Mouse (Mus musculus): ENCODE data around the gene Cavin2. TPM values are rescaled to one million over a fixed set of nuclear protein-coding genes. Genes with fewer than 3 reads are reported as not detected.

Cavin2 gene
- polyA plus RNA-seq, 1 experiment, result 8.3 TPM

DNA sequence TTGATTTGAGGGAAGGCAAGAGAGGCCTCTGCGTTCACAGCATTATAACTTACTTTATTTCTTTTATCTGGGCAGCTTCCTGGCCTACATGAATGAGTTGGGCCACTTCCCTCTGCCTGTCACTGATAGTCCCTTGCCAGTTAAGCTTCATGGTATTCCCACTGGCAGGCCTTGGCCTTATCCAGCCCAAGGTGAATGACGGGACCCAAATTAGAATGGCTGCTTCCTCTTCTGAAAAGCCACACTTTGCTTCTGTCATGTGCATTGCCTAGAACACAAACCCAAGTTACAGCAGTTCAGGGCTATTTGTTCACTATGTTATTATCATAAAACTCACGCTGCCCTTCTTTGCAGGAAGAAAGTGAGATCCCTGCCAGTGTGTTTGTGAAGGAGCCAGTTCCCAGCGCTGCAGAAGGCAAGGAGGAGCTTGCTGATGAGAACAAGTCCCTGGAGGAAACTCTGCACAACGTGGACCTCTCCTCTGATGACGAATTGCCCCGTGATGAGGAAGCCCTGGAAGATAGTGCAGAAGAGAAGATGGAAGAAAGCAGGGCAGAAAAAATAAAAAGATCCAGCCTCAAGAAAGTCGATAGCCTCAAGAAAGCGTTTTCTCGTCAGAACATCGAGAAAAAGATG is 11.5 kb downstream of the Cavin2 start:
- no peak for DNase-seq (ENCODE audit: extremely low spot score in 1 of 2, low spot score in 1 of 2)

DNA sequence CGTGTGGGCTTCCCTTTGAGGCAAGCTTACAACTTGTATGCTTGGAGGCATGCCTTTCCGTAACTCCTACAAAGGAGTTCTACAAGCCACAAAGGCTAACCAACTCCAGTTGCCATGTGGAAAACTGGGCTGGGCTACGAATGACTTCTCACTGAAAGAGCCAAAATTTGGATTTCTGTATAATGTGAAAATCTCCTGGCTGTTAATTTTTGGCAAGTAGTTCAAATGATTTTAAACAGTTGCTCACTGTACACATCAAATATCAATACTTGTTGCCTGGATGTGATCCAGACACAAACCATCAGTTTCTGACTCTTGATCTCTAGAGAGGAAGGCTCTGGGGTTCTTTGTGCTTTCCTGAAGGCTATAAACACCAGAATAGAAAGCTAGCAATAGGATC is 18.1 kb downstream of the Cavin2 start:
- no peak for DNase-seq (ENCODE audit: extremely low spot score in 1 of 2, low spot score in 1 of 2)

DNA sequence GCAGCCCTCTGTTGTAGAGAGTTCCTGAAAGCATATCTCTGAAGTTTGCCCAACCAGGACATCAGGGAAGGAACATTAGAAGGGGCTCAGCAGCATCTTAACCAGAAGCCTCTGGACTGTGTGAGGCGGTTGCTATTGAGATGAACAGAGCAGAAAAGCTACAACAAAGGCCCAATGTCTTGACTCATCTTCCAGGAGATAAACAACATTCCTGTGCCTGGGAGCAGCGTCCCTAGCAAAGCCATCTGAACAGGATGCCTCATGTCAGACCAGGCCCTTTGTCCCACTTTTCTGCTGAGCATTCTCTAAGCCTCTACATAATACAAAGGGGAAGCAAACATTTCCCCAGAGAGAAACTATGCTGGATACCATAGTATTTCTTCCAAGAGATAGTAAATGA is 26.6 kb downstream of the Cavin2 start:
- DNase-seq (ENCODE audit: extremely low spot score in 1 of 2, low spot score in 1 of 2), result no peak

DNA sequence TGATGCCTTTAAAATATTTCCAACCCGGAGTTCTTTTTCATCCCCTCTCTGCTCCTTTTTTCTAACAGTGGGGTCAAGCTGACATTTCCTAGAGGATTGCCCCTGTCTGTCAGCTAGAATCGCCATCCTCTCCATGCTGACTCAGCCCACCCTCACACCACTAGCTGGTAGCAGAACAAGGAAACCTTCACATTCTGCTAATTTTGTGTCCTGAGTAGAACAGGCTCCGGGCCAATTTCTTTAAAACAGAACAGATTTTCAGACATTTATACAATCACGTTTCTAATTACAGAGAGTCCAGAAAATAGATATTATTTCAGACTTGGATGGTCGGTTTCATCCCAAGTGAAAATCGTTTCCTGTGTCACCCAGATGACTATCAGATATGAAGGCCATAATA is 34.6 kb downstream of the Cavin2 start:
- peak in 1 of 2 experiments; percentile 34 for DNase-seq (ENCODE audit: extremely low spot score in 1 of 2, low spot score in 1 of 2)

DNA sequence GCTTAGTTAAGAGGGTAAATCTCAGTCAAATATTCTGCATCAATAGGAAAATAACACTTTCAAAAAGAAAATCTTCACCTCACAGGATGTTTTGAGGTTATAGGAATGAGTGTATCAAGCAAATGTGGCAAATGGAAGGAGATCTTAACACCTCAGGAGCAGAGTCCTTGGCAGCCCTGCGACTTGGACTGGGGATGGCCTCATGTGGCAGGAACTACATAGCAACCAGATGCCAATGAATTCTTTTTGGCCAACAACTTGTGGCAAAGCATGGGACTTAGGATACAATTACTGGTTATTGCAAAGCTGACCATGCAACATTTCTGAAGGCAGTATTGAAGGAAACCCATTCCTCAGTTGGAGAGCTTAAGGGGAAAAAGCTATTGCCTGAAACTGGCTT is 39.6 kb downstream of the Cavin2 start:
- no peak for DNase-seq (ENCODE audit: extremely low spot score in 1 of 2, low spot score in 1 of 2)

DNA sequence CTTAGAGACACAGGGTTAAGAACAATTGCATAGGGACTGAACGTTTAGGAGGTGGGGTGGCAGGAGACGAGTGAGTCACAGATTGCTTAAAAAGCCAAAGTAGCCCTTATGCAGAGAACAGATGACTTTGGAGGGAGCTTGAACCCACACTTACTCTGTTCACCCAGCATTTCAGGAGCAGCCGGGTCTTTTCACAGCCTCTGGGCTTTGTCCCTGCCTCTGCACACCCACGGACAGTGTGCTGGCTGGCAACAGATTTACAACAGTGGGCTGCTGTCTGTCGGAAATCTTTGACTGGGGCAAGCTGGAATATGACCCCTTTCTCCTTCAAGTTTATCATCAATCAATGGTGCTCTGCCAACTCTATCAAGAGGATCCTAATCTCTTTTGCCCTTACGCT is 44.1 kb downstream of the Cavin2 start:
- DNase-seq (ENCODE audit: extremely low spot score in 1 of 2, low spot score in 1 of 2), result peak in 1 of 2 experiments; percentile 30

DNA sequence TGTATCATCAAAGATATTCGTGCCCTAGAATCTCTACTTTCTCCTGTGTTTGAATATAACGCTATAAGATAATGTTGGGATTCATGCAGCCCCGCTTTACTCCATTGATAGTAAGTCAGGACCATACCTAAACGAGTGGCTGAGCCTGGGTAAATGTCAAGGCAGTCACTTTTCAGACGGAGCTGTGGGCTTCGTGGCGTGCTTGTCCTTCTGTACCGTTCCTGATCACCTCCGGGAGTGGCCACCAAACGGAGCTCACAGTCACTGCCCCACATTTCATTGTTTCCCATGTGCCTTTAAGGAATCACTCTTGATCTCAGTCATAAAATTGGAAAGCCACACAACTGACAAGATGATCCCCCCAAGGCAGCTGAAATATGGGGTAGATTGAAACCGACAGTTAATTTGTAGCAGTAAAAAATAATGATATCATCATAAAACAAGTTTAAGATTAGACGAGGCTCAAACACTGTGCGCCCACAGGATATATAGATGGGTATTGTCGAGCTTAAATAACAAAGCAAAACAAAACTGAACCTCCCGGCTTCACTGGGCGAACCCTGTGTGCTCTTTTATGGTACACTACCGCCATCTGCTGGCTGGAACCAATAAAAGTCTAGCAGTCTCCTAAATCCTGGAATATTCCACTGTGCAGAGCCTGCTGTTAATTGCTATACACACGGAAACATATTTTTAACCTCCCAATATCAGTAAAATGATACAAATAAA is 44.8 kb downstream of the Cavin2 start:
- DNase-seq (ENCODE audit: extremely low spot score in 1 of 2, low spot score in 1 of 2), result peak; percentile 79 to 96

DNA sequence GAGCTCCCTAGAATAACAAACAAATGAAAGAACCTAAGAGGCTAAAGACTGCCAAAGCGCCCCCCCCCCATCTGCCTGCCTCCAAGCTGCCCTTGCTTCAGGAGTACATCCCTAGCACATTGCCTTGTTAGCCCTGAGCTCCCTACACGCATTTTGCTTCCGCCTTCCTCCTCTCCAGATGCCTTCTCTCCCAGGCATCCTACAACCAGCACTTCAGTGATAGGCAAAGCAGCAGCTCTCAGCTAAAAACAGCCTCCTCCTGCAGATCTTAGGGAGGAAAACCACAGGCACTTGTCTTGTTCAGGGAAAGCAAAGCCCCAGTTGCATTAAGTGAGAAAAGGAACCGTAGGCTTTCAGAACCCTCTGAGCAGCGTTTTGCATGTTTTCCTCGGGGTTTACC is 45.4 kb downstream of the Cavin2 start:
- peak; percentile 77 to 78 for DNase-seq (ENCODE audit: extremely low spot score in 1 of 2, low spot score in 1 of 2)

DNA sequence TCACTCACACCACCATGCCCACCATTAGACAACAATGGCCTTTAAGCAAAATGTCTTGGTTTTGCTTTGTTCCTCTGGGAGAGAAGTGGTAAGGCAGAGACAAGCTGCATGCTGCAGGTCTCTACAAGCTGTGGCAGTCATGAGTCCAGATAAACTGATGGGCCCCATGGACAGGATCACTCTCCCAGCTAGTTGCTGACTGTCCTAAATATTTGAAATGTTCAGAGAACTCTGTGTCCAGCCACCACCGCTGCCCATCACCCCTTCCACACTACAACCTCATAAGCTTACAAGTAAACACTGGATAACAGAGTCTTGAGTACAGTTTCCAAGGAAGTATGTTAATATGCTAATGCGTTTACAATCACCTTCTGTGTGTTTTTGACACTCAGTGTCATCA is 46.2 kb downstream of the Cavin2 start:
- DNase-seq (ENCODE audit: extremely low spot score in 1 of 2, low spot score in 1 of 2), result no peak

DNA sequence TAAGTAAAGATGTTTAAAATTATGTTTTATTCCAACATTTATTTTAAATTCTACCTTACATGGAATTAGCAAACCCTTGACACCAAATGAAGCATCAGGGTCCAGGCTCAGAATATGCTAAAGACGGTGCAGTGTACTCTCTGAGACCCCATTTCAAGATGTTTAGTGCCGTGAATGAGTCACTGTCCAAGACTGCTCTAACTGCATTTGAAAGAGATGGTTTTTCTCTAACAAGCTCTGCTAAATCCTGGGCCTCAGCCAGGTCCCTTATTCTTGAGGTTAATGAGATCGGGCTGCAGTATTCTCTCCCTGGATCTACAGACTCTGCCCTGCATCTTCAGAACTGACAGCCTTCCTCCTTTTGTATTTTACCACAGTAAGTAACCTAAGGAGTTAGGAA is 55.2 kb downstream of the Cavin2 start:
- no peak for DNase-seq (ENCODE audit: extremely low spot score in 1 of 2, low spot score in 1 of 2)

DNA sequence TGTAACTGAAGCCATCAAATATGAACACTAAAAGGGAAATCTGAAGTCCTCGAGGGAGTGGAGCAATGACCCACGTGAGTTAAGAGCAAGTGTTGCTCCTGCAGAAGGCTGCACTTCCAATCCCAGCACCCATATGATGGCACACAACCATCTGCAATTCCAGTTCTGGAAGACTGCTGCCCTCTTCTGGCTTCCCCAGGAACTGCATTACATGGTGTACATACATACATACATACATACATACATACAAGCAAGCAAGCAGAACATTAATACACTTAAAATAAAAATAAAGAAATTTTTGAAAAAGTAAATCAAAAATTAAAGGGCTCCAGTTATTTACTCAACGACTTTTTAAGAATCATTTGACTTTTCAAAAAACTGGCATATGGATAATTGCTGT is 58.7 kb downstream of the Cavin2 start:
- DNase-seq (ENCODE audit: extremely low spot score in 1 of 2, low spot score in 1 of 2), result no peak

DNA sequence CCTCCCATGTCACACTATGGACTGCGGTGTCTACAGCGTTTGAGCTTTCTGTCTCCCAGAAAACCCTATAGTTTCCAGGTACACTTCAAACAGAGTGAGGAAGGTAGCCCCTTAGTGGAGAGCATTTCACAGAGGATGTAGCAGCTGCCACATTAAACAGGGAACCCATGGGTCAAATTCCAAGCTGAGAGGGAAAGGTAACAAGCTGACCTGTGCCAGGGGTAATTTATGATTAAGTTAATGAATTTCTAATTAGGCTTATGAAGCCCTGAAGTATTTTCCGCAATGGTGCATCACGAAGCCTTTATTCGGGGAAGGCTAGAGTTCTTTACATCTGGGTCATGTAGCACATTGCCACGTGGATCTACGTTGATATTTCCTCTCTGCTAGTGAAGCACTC is 59.7 kb downstream of the Cavin2 start:
- DNase-seq (ENCODE audit: extremely low spot score in 1 of 2, low spot score in 1 of 2), result no peak

DNA sequence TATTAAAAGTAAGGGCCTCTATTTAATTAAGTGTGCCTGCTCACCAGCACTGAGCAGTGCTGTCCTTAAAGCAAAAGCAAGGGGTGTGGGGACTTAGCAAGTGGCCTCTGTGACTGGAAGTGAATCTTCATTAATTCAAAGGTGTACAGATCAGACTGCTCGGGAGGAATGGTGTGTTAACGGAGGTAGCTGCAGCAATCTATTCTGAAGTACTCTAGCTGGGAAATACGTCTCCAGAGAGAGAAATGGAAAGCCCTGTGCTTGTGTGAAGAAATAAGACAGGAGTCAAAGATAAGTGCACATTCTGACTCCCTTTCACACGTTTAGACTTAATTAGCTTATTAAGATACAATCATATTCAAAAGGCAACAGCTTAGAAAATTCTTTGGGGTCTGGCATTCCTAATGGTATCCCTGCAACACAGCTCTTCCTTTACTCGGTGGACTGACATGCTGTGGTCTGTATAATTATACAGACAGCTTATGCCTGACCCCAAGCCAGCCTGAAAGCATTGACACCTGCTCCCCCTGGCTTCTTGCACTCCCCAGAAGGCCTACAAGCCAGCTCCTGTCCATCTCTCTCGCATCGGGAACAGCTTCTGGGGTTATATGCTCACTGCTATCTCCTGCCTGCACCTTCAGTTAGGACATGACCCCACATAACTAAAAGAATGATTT is 60.5 kb downstream of the Cavin2 start:
- DNase-seq (ENCODE audit: extremely low spot score in 1 of 2, low spot score in 1 of 2), result no peak

Other genes starting within 250 kb of the Cavin2 start
- 12.4 and 14.7 TPM in 2 replicates for gene Nabp1, start 189.3 kb downstream of the Cavin2 start, polyA plus RNA-seq (2012; rRNA removed)